Comparison of ENCODE assay signal across 12 mouse cellular contexts in genomic region chr11:35388471-35388870, GRCm38 (mm10).
DNase-seq lines count a peak whose midpoint lies in the region; ATAC-seq lines count a peak whose summit lies in the region.
"Had no signal": no experiment of that assay in that cellular context is flagged by ENCODE, and none has a peak within 500 bp of the region (broad histone marks: within the 10 kb centered on the region; RNA-seq: fewer than 3 reads in every experiment).

No protein-coding gene starts in this region.

- H3K27me3 ChIP-seq in forebrain, embryonic 10.5 days (ENCODE audit: poor library complexity, severe bottlenecking), result peaks cover 16% of the 10 kb centered on the region; the same call in 1 of the 2 replicates
- H3K27me3 ChIP-seq in forebrain, embryonic 15.5 days, result no peaks in the 10 kb centered on the region
- no peaks in the 10 kb centered on the region for H3K27me3 ChIP-seq in limb, embryonic 11.5 days (ENCODE audit: control insufficient read depth, insufficient read depth, low read length)
- H3K27me3 ChIP-seq: liver, embryonic 15.5 days had no signal

- no peak overlapping the region for H3K4me2 ChIP-seq in forebrain, embryonic 15.5 days (replicated peaks)
- H3K4me2 ChIP-seq in limb, embryonic 11.5 days (ENCODE audit: low read depth, severe bottlenecking), result peak overlapping the region; percentile 22; the same call in 1 of the 2 replicates
- H3K4me2 ChIP-seq: liver, embryonic 15.5 days had no signal

- WGBS in forebrain, embryonic 10.5 days, result 64% methylated on average over 12 of the region's 12 CpGs
- whole genome bisulfite sequencing in forebrain, embryonic 15.5 days, result 73% methylated on average over 12 of the region's 12 CpGs
- WGBS in limb, embryonic 11.5 days, result 6% methylated on average over 12 of the region's 12 CpGs

- H3K4me3 ChIP-seq in forebrain, embryonic 10.5 days, result no peak overlapping the region
- H3K4me3 ChIP-seq in forebrain, embryonic 15.5 days, result no peak overlapping the region
- H3K4me3 ChIP-seq in limb, embryonic 11.5 days (ENCODE audit: low read depth, low read length), result no peak overlapping the region
- H3K4me3 ChIP-seq: liver, embryonic 15.5 days had no signal

- ATAC-seq in forebrain, embryonic 15.5 days (replicated peaks), result no peak
- ATAC-seq in limb, embryonic 11.5 days (ENCODE audit: insufficient number of reproducible peaks, low FRiP score, low TSS enrichment, low read depth), result no peak

- no peaks in the 10 kb centered on the region for H3K9me3 ChIP-seq in forebrain, embryonic 10.5 days
- H3K9me3 ChIP-seq in forebrain, embryonic 15.5 days, result no peaks in the 10 kb centered on the region
- no peaks in the 10 kb centered on the region for H3K9me3 ChIP-seq in limb, embryonic 11.5 days (ENCODE audit: control insufficient read depth, low read length)
- H3K9me3 ChIP-seq: liver, embryonic 15.5 days had no signal

- H3K9ac ChIP-seq in forebrain, embryonic 15.5 days (replicated peaks), result no peak overlapping the region
- H3K9ac ChIP-seq in limb, embryonic 11.5 days (ENCODE audit: low read length), result no peak overlapping the region
- H3K9ac ChIP-seq: liver, embryonic 15.5 days had no signal

- peaks cover 56% of the 10 kb centered on the region for H3K4me1 ChIP-seq in forebrain, embryonic 10.5 days
- no peaks in the 10 kb centered on the region for H3K4me1 ChIP-seq in forebrain, embryonic 15.5 days
- peaks cover 78% of the 10 kb centered on the region for H3K4me1 ChIP-seq in limb, embryonic 11.5 days (ENCODE audit: control insufficient read depth, insufficient read depth, low read length)
- H3K4me1 ChIP-seq: liver, embryonic 15.5 days had no signal

- DNase-seq in forebrain, embryonic 10.5 days (ENCODE audit: extremely low spot score, low spot score), result no peak
- peak; percentile 58 for DNase-seq in right cerebral cortex, adult 18-20 months
- no peak for DNase-seq in right cerebral cortex, postnatal 25 days
- peak; percentile 78 for DNase-seq in limb, embryonic 11.5 days (ENCODE audit: low spot score)
- DNase-seq in adrenal gland, adult 8-10 months, result no peak
- no peak for DNase-seq in adrenal gland, adult 2 months
- DNase-seq in cerebellum, adult 11 months, result no peak
- DNase-seq: cerebellum, postnatal 14 days; kidney, adult 18-20 months had no signal

- peak overlapping the region; percentile 51; the same call in 1 of the 2 replicates for H3K27ac ChIP-seq in forebrain, embryonic 10.5 days
- no peak overlapping the region for H3K27ac ChIP-seq in forebrain, embryonic 15.5 days (replicated peaks)
- H3K27ac ChIP-seq in limb, embryonic 11.5 days (replicated peaks; ENCODE audit: low read depth, low read length), result peak overlapping the region; percentile 78
- H3K27ac ChIP-seq: liver, embryonic 15.5 days; stomach, postnatal 0 days had no signal

- no peaks in the 10 kb centered on the region for H3K36me3 ChIP-seq in forebrain, embryonic 10.5 days (replicated peaks)
- no peaks in the 10 kb centered on the region for H3K36me3 ChIP-seq in forebrain, embryonic 15.5 days
- no peaks in the 10 kb centered on the region for H3K36me3 ChIP-seq in limb, embryonic 11.5 days (ENCODE audit: control insufficient read depth, insufficient read depth, low read length)
- H3K36me3 ChIP-seq: liver, embryonic 15.5 days had no signal

Comparison
In these comparisons a context has a peak if more than half of its experiments do, and no peak if none do; other contexts are left out.
1. DNase-seq: peak in right cerebral cortex, adult 18-20 months (single experiment) and limb, embryonic 11.5 days (single experiment); none in forebrain, embryonic 10.5 days (single experiment), right cerebral cortex, postnatal 25 days (single experiment), adrenal gland, adult 8-10 months (single experiment), adrenal gland, adult 2 months (single experiment) and cerebellum, adult 11 months (single experiment).